ENCODE assay signal across 7 mouse cellular contexts in genomic region chr19:6307733-6308531, GRCm38 (mm10). TPM values are rescaled to one million over a fixed set of nuclear protein-coding genes. Genes with fewer than 3 reads are reported as not detected.
A peak's percentile ranks its signal among the peaks of the same experiment; 100 is the strongest.
DNase-seq lines count a peak whose midpoint lies in the region; ATAC-seq and TF ChIP-seq lines count a peak whose summit lies in the region.

No protein-coding gene starts in this region.

- H3K36me3 ChIP-seq in embryonic facial prominence, embryonic 14.5 days (ENCODE audit: control insufficient read depth, insufficient read depth, low read length), result peaks cover 26% of the 10 kb centered on the region; the same call in 1 of the 2 replicates
- peaks cover 17% of the 10 kb centered on the region; the same call in 1 of the 2 replicates for H3K36me3 ChIP-seq in liver, embryonic 12.5 days
- H3K36me3 ChIP-seq in forebrain, embryonic 14.5 days (ENCODE audit: control insufficient read depth, insufficient read depth, low read length), result no peaks in the 10 kb centered on the region
- no peaks in the 10 kb centered on the region for H3K36me3 ChIP-seq in hindbrain, postnatal 0 days (ENCODE audit: insufficient read depth, low read length)

- H3K4me1 ChIP-seq in embryonic facial prominence, embryonic 14.5 days (ENCODE audit: control insufficient read depth, insufficient read depth, low read length), result 0 out of 2 replicates have a peak, but pooled peaks cover 1% of the 10 kb centered on the region
- H3K4me1 ChIP-seq in liver, embryonic 12.5 days, result peaks cover 50% of the 10 kb centered on the region
- peaks cover 4% of the 10 kb centered on the region for H3K4me1 ChIP-seq in forebrain, embryonic 14.5 days (ENCODE audit: control insufficient read depth, insufficient read depth, low read length)
- peaks cover 7% of the 10 kb centered on the region; the same call in 1 of the 2 replicates for H3K4me1 ChIP-seq in hindbrain, postnatal 0 days (ENCODE audit: insufficient read depth, low read length)

- no peaks in the 10 kb centered on the region for H3K9me3 ChIP-seq in embryonic facial prominence, embryonic 14.5 days (ENCODE audit: control insufficient read depth, low read length)
- H3K9me3 ChIP-seq in liver, embryonic 12.5 days (replicated peaks), result no peaks in the 10 kb centered on the region
- no peaks in the 10 kb centered on the region for H3K9me3 ChIP-seq in forebrain, embryonic 14.5 days (replicated peaks; ENCODE audit: control insufficient read depth, low read length)
- H3K9me3 ChIP-seq in hindbrain, postnatal 0 days (ENCODE audit: low read length), result no peaks in the 10 kb centered on the region

- peak; percentile 67 for DNase-seq in layer of hippocampus, adult 9-11 months
- no peak for DNase-seq in layer of hippocampus, adult 8-10 months (ENCODE audit: low spot score in 2 of 2)
- DNase-seq in embryonic facial prominence, embryonic 14.5 days (ENCODE audit: low spot score), result peak; percentile 38
- DNase-seq in urinary bladder, adult 2 months (ENCODE audit: low spot score), result peak; percentile 49
- DNase-seq in forebrain, embryonic 14.5 days (ENCODE audit: low spot score), result no peak
- DNase-seq in hindbrain, postnatal 0 days (ENCODE audit: low spot score), result no peak

- no peaks in the 10 kb centered on the region for H3K27me3 ChIP-seq in embryonic facial prominence, embryonic 14.5 days (replicated peaks; ENCODE audit: control insufficient read depth, insufficient read depth, low read length)
- H3K27me3 ChIP-seq in liver, embryonic 12.5 days (replicated peaks), result no peaks in the 10 kb centered on the region
- H3K27me3 ChIP-seq in forebrain, embryonic 14.5 days (replicated peaks; ENCODE audit: control insufficient read depth, insufficient read depth, low read length), result no peaks in the 10 kb centered on the region
- no peaks in the 10 kb centered on the region for H3K27me3 ChIP-seq in hindbrain, postnatal 0 days (ENCODE audit: insufficient read depth, low read length)

- no peak for TF ChIP-seq CTCF in hindbrain, postnatal 0 days (IDR thresholded peaks at IDR 0.05; ENCODE audit: low read depth)

- WGBS in embryonic facial prominence, embryonic 14.5 days, result 74% methylated on average over 9 of the region's 9 CpGs
- WGBS in liver, embryonic 12.5 days (ENCODE audit: insufficient replicate concordance), result 70% methylated on average over 9 of the region's 9 CpGs
- 86% methylated on average over 9 of the region's 9 CpGs for WGBS in forebrain, embryonic 14.5 days
- WGBS in hindbrain, postnatal 0 days, result 89% methylated on average over 9 of the region's 9 CpGs

- H3K4me2 ChIP-seq in embryonic facial prominence, embryonic 14.5 days (ENCODE audit: low read depth, low read length), result peak overlapping the region; percentile 57
- peak overlapping the region; percentile 99 for H3K4me2 ChIP-seq in liver, embryonic 12.5 days
- no peak overlapping the region for H3K4me2 ChIP-seq in forebrain, embryonic 14.5 days (ENCODE audit: low read length)
- no peak overlapping the region for H3K4me2 ChIP-seq in hindbrain, postnatal 0 days (ENCODE audit: low read depth, low read length)

- H3K27ac ChIP-seq in embryonic facial prominence, embryonic 14.5 days (replicated peaks; ENCODE audit: low read depth, low read length), result no peak overlapping the region
- H3K27ac ChIP-seq in liver, embryonic 12.5 days, result no peak overlapping the region
- no peak overlapping the region for H3K27ac ChIP-seq in forebrain, embryonic 14.5 days (ENCODE audit: low read depth, low read length)
- no peak overlapping the region for H3K27ac ChIP-seq in hindbrain, postnatal 0 days

- peak overlapping the region; percentile 58; the same call in 1 of the 2 replicates for H3K4me3 ChIP-seq in embryonic facial prominence, embryonic 14.5 days (ENCODE audit: low read depth, low read length)
- no peak overlapping the region for H3K4me3 ChIP-seq in liver, embryonic 12.5 days
- no peak overlapping the region for H3K4me3 ChIP-seq in forebrain, embryonic 14.5 days (ENCODE audit: low read depth, low read length)
- no peak overlapping the region for H3K4me3 ChIP-seq in hindbrain, postnatal 0 days (ENCODE audit: low read length)

- peak overlapping the region; percentile 74; the same call in 1 of the 2 replicates for H3K9ac ChIP-seq in embryonic facial prominence, embryonic 14.5 days (ENCODE audit: low read depth, low read length)
- H3K9ac ChIP-seq in liver, embryonic 12.5 days, result no peak overlapping the region
- no peak overlapping the region for H3K9ac ChIP-seq in forebrain, embryonic 14.5 days (ENCODE audit: low read length)
- H3K9ac ChIP-seq in hindbrain, postnatal 0 days (replicated peaks; ENCODE audit: low read length), result no peak overlapping the region

- ATAC-seq in embryonic facial prominence, embryonic 14.5 days (ENCODE audit: low read depth), result no peak
- ATAC-seq in liver, embryonic 12.5 days, result no peak
- no peak for ATAC-seq in forebrain, embryonic 14.5 days
- ATAC-seq in hindbrain, postnatal 0 days, result no peak

RNA-seq across cellular contexts. Expression of gene Cdc42bpg, which starts 1.7 kb away (rescaled TPM):
- 1 to 10 TPM; 5.9 to 9.5 (median 6.5) TPM for total RNA-seq in layer of hippocampus, adult 8-10 months (2022)
- 1.5 and 1.6 TPM in 2 replicates for polyA plus RNA-seq in embryonic facial prominence, embryonic 14.5 days (2014; fragmentation: Nextera tagmentation; extraction: Ambion mirVana)
- 0.20 TPM in 2 replicates for polyA plus RNA-seq in liver, embryonic 12.5 days (2016; fragmentation: Nextera tagmentation; extraction: Ambion mirVana)
- polyA plus RNA-seq in urinary bladder, adult 2 months (2012; rRNA removed), result 22.7 and 27.0 TPM in 2 replicates
- 0.61 and 0.72 TPM in 2 replicates for polyA plus RNA-seq in forebrain, embryonic 14.5 days (2014; fragmentation: Nextera tagmentation; extraction: Ambion mirVana)
- total RNA-seq in hindbrain, postnatal 0 days (2014; rRNA removed), result 3.1 and 6.0 TPM in 2 replicates
- 0.29 and 0.33 TPM in 2 replicates for polyA plus RNA-seq in hindbrain, postnatal 0 days (2015; fragmentation: Nextera tagmentation; extraction: Ambion mirVana)

RNA-seq across cellular contexts. Expression of gene Men1, which starts 26.8 kb away (rescaled TPM):
- total RNA-seq in layer of hippocampus, adult 8-10 months (2022), result 10 to 100 TPM; 60.0 to 74.4 (median 63.5) TPM
- 54.2 and 61.5 TPM in 2 replicates for polyA plus RNA-seq in embryonic facial prominence, embryonic 14.5 days (2014; fragmentation: Nextera tagmentation; extraction: Ambion mirVana)
- 48.6 and 49.4 TPM in 2 replicates for polyA plus RNA-seq in liver, embryonic 12.5 days (2016; fragmentation: Nextera tagmentation; extraction: Ambion mirVana)
- 34.3 and 37.7 TPM in 2 replicates for polyA plus RNA-seq in urinary bladder, adult 2 months (2012; rRNA removed)
- 47.7 and 61.6 TPM in 2 replicates for polyA plus RNA-seq in forebrain, embryonic 14.5 days (2014; fragmentation: Nextera tagmentation; extraction: Ambion mirVana)
- total RNA-seq in hindbrain, postnatal 0 days (2014; rRNA removed), result 69.6 and 93.4 TPM in 2 replicates
- 57.8 and 59.5 TPM in 2 replicates for polyA plus RNA-seq in hindbrain, postnatal 0 days (2015; fragmentation: Nextera tagmentation; extraction: Ambion mirVana)

RNA-seq across cellular contexts. Expression of gene Ehd1, which starts 31.4 kb away (rescaled TPM):
- 10 to 100 TPM; 59.1 to 76.4 (median 70.3) TPM for total RNA-seq in layer of hippocampus, adult 8-10 months (2022)
- 68.4 and 68.6 TPM in 2 replicates for polyA plus RNA-seq in embryonic facial prominence, embryonic 14.5 days (2014; fragmentation: Nextera tagmentation; extraction: Ambion mirVana)
- 85.4 and 91.9 TPM in 2 replicates for polyA plus RNA-seq in liver, embryonic 12.5 days (2016; fragmentation: Nextera tagmentation; extraction: Ambion mirVana)
- 73.6 and 86.5 TPM in 2 replicates for polyA plus RNA-seq in urinary bladder, adult 2 months (2012; rRNA removed)
- polyA plus RNA-seq in forebrain, embryonic 14.5 days (2014; fragmentation: Nextera tagmentation; extraction: Ambion mirVana), result 71.3 and 79.8 TPM in 2 replicates
- total RNA-seq in hindbrain, postnatal 0 days (2014; rRNA removed), result 127 and 135 TPM in 2 replicates
- 76.5 and 77.5 TPM in 2 replicates for polyA plus RNA-seq in hindbrain, postnatal 0 days (2015; fragmentation: Nextera tagmentation; extraction: Ambion mirVana)

RNA-seq across cellular contexts. Expression of gene Map4k2, which starts 33.0 kb away (rescaled TPM):
- total RNA-seq in layer of hippocampus, adult 8-10 months (2022), result 100 to 1,000 TPM in 2 of 4 experiments, 10 to 100 TPM in 2; 85.0 to 114 (median 103) TPM
- 9.8 and 9.9 TPM in 2 replicates for polyA plus RNA-seq in embryonic facial prominence, embryonic 14.5 days (2014; fragmentation: Nextera tagmentation; extraction: Ambion mirVana)
- 9.2 and 9.3 TPM in 2 replicates for polyA plus RNA-seq in liver, embryonic 12.5 days (2016; fragmentation: Nextera tagmentation; extraction: Ambion mirVana)
- 63.7 and 88.3 TPM in 2 replicates for polyA plus RNA-seq in urinary bladder, adult 2 months (2012; rRNA removed)
- 6.2 and 11.2 TPM in 2 replicates for polyA plus RNA-seq in forebrain, embryonic 14.5 days (2014; fragmentation: Nextera tagmentation; extraction: Ambion mirVana)
- total RNA-seq in hindbrain, postnatal 0 days (2014; rRNA removed), result 102 TPM in 2 replicates
- polyA plus RNA-seq in hindbrain, postnatal 0 days (2015; fragmentation: Nextera tagmentation; extraction: Ambion mirVana), result 18.6 and 21.4 TPM in 2 replicates

RNA-seq across cellular contexts. Expression of gene Sf1, which starts 55.6 kb away (rescaled TPM):
- total RNA-seq in layer of hippocampus, adult 8-10 months (2022), result 100 to 1,000 TPM; 209 to 234 (median 222) TPM
- polyA plus RNA-seq in embryonic facial prominence, embryonic 14.5 days (2014; fragmentation: Nextera tagmentation; extraction: Ambion mirVana), result 135 and 140 TPM in 2 replicates
- 115 and 119 TPM in 2 replicates for polyA plus RNA-seq in liver, embryonic 12.5 days (2016; fragmentation: Nextera tagmentation; extraction: Ambion mirVana)
- polyA plus RNA-seq in urinary bladder, adult 2 months (2012; rRNA removed), result 89.7 and 158 TPM in 2 replicates
- polyA plus RNA-seq in forebrain, embryonic 14.5 days (2014; fragmentation: Nextera tagmentation; extraction: Ambion mirVana), result 90.4 and 115 TPM in 2 replicates
- 89.0 and 89.4 TPM in 2 replicates for total RNA-seq in hindbrain, postnatal 0 days (2014; rRNA removed)
- 80.2 and 84.9 TPM in 2 replicates for polyA plus RNA-seq in hindbrain, postnatal 0 days (2015; fragmentation: Nextera tagmentation; extraction: Ambion mirVana)

Comparison
In these comparisons a context has a peak if more than half of its experiments do, and no peak if none do; other contexts are left out.
1. DNase-seq: peak in layer of hippocampus, adult 9-11 months (single experiment), embryonic facial prominence, embryonic 14.5 days (single experiment) and urinary bladder, adult 2 months (single experiment); none in layer of hippocampus, adult 8-10 months (0 of 2), forebrain, embryonic 14.5 days (single experiment) and hindbrain, postnatal 0 days (single experiment).
2. H3K4me2 ChIP-seq: peak in embryonic facial prominence, embryonic 14.5 days (single experiment) and liver, embryonic 12.5 days (single experiment); none in forebrain, embryonic 14.5 days (single experiment) and hindbrain, postnatal 0 days (single experiment).